Mouse (Mus musculus) embryonic fibroblast, embryonic 13.5 days (primary cell): Measurements from ENCODE around the gene Fam124a. TPM values are rescaled to one million over a fixed set of nuclear protein-coding genes. Genes with fewer than 3 reads are reported as not detected.
A peak's percentile ranks its signal among the peaks of the same experiment; 100 is the strongest.

Source experiments
- H3K27ac ChIP-seq: 2 replicates; pipeline ENCODE4 v1.5.1; 2012; ENCODE audit warnings: low read length, control low read depth, inconsistent platforms; ENCODE audit not compliant: insufficient read depth
- H3K4me1 ChIP-seq: 2 replicates; pipeline ENCODE4 v1.6.1; 2011; ENCODE audit warnings: low read length; ENCODE audit not compliant: control insufficient read depth, insufficient read depth
- H3K4me3 ChIP-seq: 2 replicates; pipeline ENCODE4 v1.5.1; 2011; ENCODE audit warnings: mild to moderate bottlenecking, control low read depth, low read length; ENCODE audit not compliant: insufficient read depth
- CTCF ChIP-seq: IDR thresholded peaks from 2 replicates; pipeline ENCODE4 v1.5.1; 2011; ENCODE audit warnings: mild to moderate bottlenecking, control low read depth, low read length, moderate library complexity, borderline replicate concordance; ENCODE audit not compliant: insufficient read depth
- POLR2A ChIP-seq: IDR thresholded peaks from 2 replicates; pipeline ENCODE4 v1.6.1; 2011; ENCODE audit warnings: low read depth, mild to moderate bottlenecking, control low read depth, low read length, moderate library complexity
- polyA plus RNA-seq: library from polyadenylated mRNA; stranded (reverse); fragments of >200 nt; gene quantifications from 2 replicates; pipeline ENCODE4 v1.2.4, GENCODE M21; 2011; ENCODE audit warnings: low read depth; ENCODE audit not compliant: missing spikeins, insufficient read length

The Fam124a gene
- 1.9 and 2.3 TPM in 2 replicates for polyA plus RNA-seq

- H3K27ac ChIP-seq = no peak within 1 kb of the TSS
- TF ChIP-seq CTCF (no peak), POLR2A (no peak; the same call in 1 of the 2 replicates)
- peak within 1 kb of the TSS; percentile 56 for H3K4me3 ChIP-seq
- H3K4me1 ChIP-seq = no peaks in the 10 kb centered on the region; the same call in 1 of the 2 replicates
Measured at GRCm38 (mm10) chr14:62555309-62555829, at the start of gene Fam124a. Fam124a (plus strand) TSS chr14:62555737.

GRCm38 (mm10) chr14:62506261-62506660 is 49.3 kb upstream of the Fam124a start:
- TF ChIP-seq CTCF = no peak
- no peak for TF ChIP-seq POLR2A
- H3K4me3 ChIP-seq = no peak overlapping the region
- H3K4me1 ChIP-seq = peaks cover 6% of the 10 kb centered on the region; the same call in 1 of the 2 replicates
- no peak overlapping the region for H3K27ac ChIP-seq

- no peak overlapping the region for H3K4me3 ChIP-seq
- peaks cover 6% of the 10 kb centered on the region; the same call in 1 of the 2 replicates for H3K4me1 ChIP-seq
- H3K27ac ChIP-seq = peak overlapping the region; percentile 70
- TF ChIP-seq POLR2A (no peak), CTCF (no peak)
Measured at GRCm38 (mm10) chr14:62509350-62509749, 46.2 kb upstream of the Fam124a start.

GRCm38 (mm10) chr14:62512845-62513244 is 42.7 kb upstream of the Fam124a start:
- Histone ChIP-seq H3K27ac (no peak overlapping the region), H3K4me3 (no peak overlapping the region), H3K4me1 (peaks cover 3% of the 10 kb centered on the region; the same call in 1 of the 2 replicates)
- no peak for TF ChIP-seq CTCF
- no peak for TF ChIP-seq POLR2A

GRCm38 (mm10) chr14:62530951-62531350 is 24.6 kb upstream of the Fam124a start:
- no peak overlapping the region for H3K4me3 ChIP-seq
- H3K27ac ChIP-seq = 0 out of 2 replicates have a peak overlapping the region, but pooled peaks have one; percentile 26
- no peak for TF ChIP-seq CTCF
- no peak for TF ChIP-seq POLR2A
- peaks cover 3% of the 10 kb centered on the region for H3K4me1 ChIP-seq

GRCm38 (mm10) chr14:62536127-62536526 is 19.4 kb upstream of the Fam124a start:
- H3K4me1 ChIP-seq = peaks cover 3% of the 10 kb centered on the region
- no peak for TF ChIP-seq POLR2A
- no peak for TF ChIP-seq CTCF
- no peak overlapping the region for H3K4me3 ChIP-seq
- no peak overlapping the region for H3K27ac ChIP-seq

- no peak overlapping the region for H3K4me3 ChIP-seq
- TF ChIP-seq CTCF = no peak
- TF ChIP-seq POLR2A = no peak
- H3K4me1 ChIP-seq = no peaks in the 10 kb centered on the region; the same call in 1 of the 2 replicates
- no peak overlapping the region for H3K27ac ChIP-seq
Measured at GRCm38 (mm10) chr14:62536988-62537387, 18.5 kb upstream of the Fam124a start.

- Histone ChIP-seq H3K4me1 (no peaks in the 10 kb centered on the region), H3K27ac (no peak overlapping the region), H3K4me3 (no peak overlapping the region)
- no peak for TF ChIP-seq CTCF
- no peak for TF ChIP-seq POLR2A
Measured at GRCm38 (mm10) chr14:62539834-62540233, 15.7 kb upstream of the Fam124a start.

- Histone ChIP-seq H3K4me3 (no peak overlapping the region), H3K27ac (no peak overlapping the region), H3K4me1 (no peaks in the 10 kb centered on the region)
- TF ChIP-seq CTCF (no peak), POLR2A (no peak)
Measured at GRCm38 (mm10) chr14:62541751-62542150, 13.8 kb upstream of the Fam124a start.

GRCm38 (mm10) chr14:62546296-62546695 is 9.2 kb upstream of the Fam124a start:
- no peak overlapping the region for H3K4me3 ChIP-seq
- TF ChIP-seq CTCF (no peak), POLR2A (no peak)
- H3K27ac ChIP-seq = no peak overlapping the region
- no peaks in the 10 kb centered on the region for H3K4me1 ChIP-seq
